Mouse (Mus musculus) heart, adult 2 months (tissue): ENCODE data around the gene Gm10320. TPM values are rescaled to one million over a fixed set of nuclear protein-coding genes. Genes with fewer than 3 reads are reported as not detected.
A peak's percentile ranks its signal among the peaks of the same experiment; 100 is the strongest.

Source experiments
- DNase-seq, 2 experiments: peaks; one replicate each; pipeline ENCODE4 v3.0.0; 2021
- H3K27ac ChIP-seq: fragments of 200-600 bp; 2 replicates; pipeline ENCODE4 v1.8.1; 2022
- H3K27me3 ChIP-seq: fragments of 200-500 bp; 2 replicates; pipeline ENCODE4 v1.6.1; 2012; ENCODE audit warnings: mild to moderate bottlenecking, low read length, inconsistent platforms, mixed read lengths; ENCODE audit not compliant: control insufficient read depth, insufficient read depth
- H3K36me3 ChIP-seq: fragments of 200-500 bp; 2 replicates; pipeline ENCODE4 v1.6.1; 2012; ENCODE audit warnings: low read length, inconsistent platforms; ENCODE audit not compliant: control insufficient read depth, insufficient read depth
- H3K4me1 ChIP-seq: fragments of 200-500 bp; 2 replicates; pipeline ENCODE4 v1.6.1; 2011; ENCODE audit warnings: low read length; ENCODE audit not compliant: control insufficient read depth, insufficient read depth
- H3K4me3 ChIP-seq: fragments of 200-600 bp; 2 replicates; pipeline ENCODE4 v1.8.1; 2022
- H3K79me2 ChIP-seq: fragments of 200-500 bp; replicated peaks from 2 replicates; pipeline ENCODE4 v1.6.1; 2012; ENCODE audit warnings: mild to moderate bottlenecking, inconsistent platforms, low read length, moderate library complexity, mixed read lengths; ENCODE audit not compliant: control insufficient read depth, insufficient read depth
- H3K9ac ChIP-seq: fragments of 200-500 bp; 2 replicates; pipeline ENCODE4 v1.6.1; 2012; ENCODE audit warnings: low read depth, mild to moderate bottlenecking, control low read depth, inconsistent platforms, low read length, mixed read lengths
- CTCF ChIP-seq: fragments of 200-600 bp; IDR thresholded peaks from 2 replicates; pipeline ENCODE4 v1.8.1; 2022; ENCODE audit warnings: antibody characterized with exemption, mild to moderate bottlenecking, moderate library complexity
- EP300 ChIP-seq: fragments of 200-500 bp; IDR thresholded peaks from 2 replicates; pipeline ENCODE4 v1.6.1; 2011; ENCODE audit warnings: low read depth, low read length, control low read depth; ENCODE audit not compliant: insufficient read depth
- POLR2A ChIP-seq: fragments of 200-500 bp; IDR thresholded peaks from 2 replicates; pipeline ENCODE4 v1.6.1; 2011; ENCODE audit warnings: mild to moderate bottlenecking, low read depth, low read length, control low read depth; ENCODE audit not compliant: insufficient read depth
- WGBS: fragments of 180-500 bp; shearing (Covaris S2); methylation state at CpG from one replicate; pipeline ENCODE4 v1.1.7; 2018; 5-methylcytosine and 5-hydroxymethylcytosine counted together
- intact Hi-C: fragments of 180-260 bp; cut with DNase I; formaldehyde crosslinking; loops from one replicate; pipeline ENCODE4 v1.15.1; 2025
- polyA plus RNA-seq: library from polyadenylated mRNA; depleted of rRNA; stranded (reverse); fragments of >200 nt; gene quantifications from 2 replicates; pipeline ENCODE4 v1.2.3, GENCODE M21; 2012
- total RNA-seq, 2 experiments: library from RNA; stranded (reverse); gene quantifications; 2 replicates each; pipeline ENCODE4 v1.2.3; 2021

Gm10320 gene
- total and polyA plus RNA-seq, 3 experiments = 0.27 TPM; not detected in 2

GRCm38 (mm10) chr13:98502236-98502812, 10.5 kb upstream of the Gm10320 start:
- peaks cover 29% of the 10 kb centered on the region for H3K27me3 ChIP-seq
- peak in 1 of 2 experiments; percentile 5 for DNase-seq
- no peaks in the 10 kb centered on the region for H3K4me1 ChIP-seq
- H3K79me2 ChIP-seq = no peaks in the 10 kb centered on the region
- H3K27ac ChIP-seq = no peak overlapping the region
- H3K9ac ChIP-seq = no peak overlapping the region
- intact Hi-C loops = no loop called here
- 6% methylated on average over 16 of the region's 16 CpGs for WGBS
- no peak overlapping the region for H3K4me3 ChIP-seq
- no peak for TF ChIP-seq POLR2A
- TF ChIP-seq EP300 = no peak
- TF ChIP-seq CTCF = no peak
- no peaks in the 10 kb centered on the region for H3K36me3 ChIP-seq

- H3K4me3 ChIP-seq = no peak overlapping the region
- H3K27ac ChIP-seq = no peak overlapping the region
- H3K4me1 ChIP-seq = no peaks in the 10 kb centered on the region
- WGBS = 8% methylated on average over 6 of the region's 6 CpGs
- no peaks in the 10 kb centered on the region for H3K79me2 ChIP-seq
- TF ChIP-seq CTCF (no peak), EP300 (no peak), POLR2A (no peak)
- H3K9ac ChIP-seq = no peak overlapping the region
- intact Hi-C loops = no loop called here
- DNase-seq = no peak
- H3K36me3 ChIP-seq = no peaks in the 10 kb centered on the region
- H3K27me3 ChIP-seq = peaks cover 26% of the 10 kb centered on the region
These were observed 9.5 kb upstream of the Gm10320 start for GRCm38 (mm10) chr13:98501321-98501720.

GRCm38 (mm10) chr13:98500471-98501125, 8.8 kb upstream of the Gm10320 start:
- 29% methylated on average over 13 of the region's 13 CpGs for WGBS
- Histone ChIP-seq H3K79me2 (no peaks in the 10 kb centered on the region), H3K27ac (no peak overlapping the region), H3K36me3 (no peaks in the 10 kb centered on the region), H3K27me3 (peaks cover 21% of the 10 kb centered on the region), H3K4me1 (no peaks in the 10 kb centered on the region), H3K4me3 (no peak overlapping the region), H3K9ac (no peak overlapping the region)
- intact Hi-C loops = no loop called here
- DNase-seq = no peak
- TF ChIP-seq POLR2A = no peak

- Histone ChIP-seq H3K27ac (no peak overlapping the region), H3K36me3 (no peaks in the 10 kb centered on the region), H3K79me2 (no peaks in the 10 kb centered on the region), H3K4me3 (no peak overlapping the region), H3K9ac (no peak overlapping the region), H3K4me1 (no peaks in the 10 kb centered on the region), H3K27me3 (peaks cover 12% of the 10 kb centered on the region)
- 55% methylated on average over 5 of the region's 5 CpGs for WGBS
- intact Hi-C loops = loop anchor here (5.0 kb wide), 1 partner anchor 141 kb away; no protein-coding TSS in a partner anchor
- no peak for DNase-seq
- no peak for TF ChIP-seq CTCF
These were observed 6.8 kb upstream of the Gm10320 start for GRCm38 (mm10) chr13:98498561-98498960.

GRCm38 (mm10) chr13:98498080-98498479, 6.3 kb upstream of the Gm10320 start:
- no peaks in the 10 kb centered on the region for H3K79me2 ChIP-seq
- WGBS = 61% methylated on average over 11 of the region's 11 CpGs
- peaks cover 12% of the 10 kb centered on the region for H3K27me3 ChIP-seq
- no peak for DNase-seq
- no peaks in the 10 kb centered on the region for H3K36me3 ChIP-seq
- no peak overlapping the region for H3K4me3 ChIP-seq
- no peak for TF ChIP-seq POLR2A
- TF ChIP-seq CTCF = no peak
- no peak for TF ChIP-seq EP300
- H3K27ac ChIP-seq = no peak overlapping the region
- intact Hi-C loops = loop anchor here (5.0 kb wide), 1 partner anchor 141 kb away; no protein-coding TSS in a partner anchor
- no peak overlapping the region for H3K9ac ChIP-seq
- H3K4me1 ChIP-seq = no peaks in the 10 kb centered on the region

- H3K4me1 ChIP-seq = no peaks in the 10 kb centered on the region
- no peaks in the 10 kb centered on the region for H3K79me2 ChIP-seq
- H3K36me3 ChIP-seq = no peaks in the 10 kb centered on the region
- peak; percentile 54 for TF ChIP-seq CTCF
- no peak for TF ChIP-seq POLR2A
- no peak for TF ChIP-seq EP300
- H3K27ac ChIP-seq = no peak overlapping the region
- 38% methylated on average over 16 of the region's 16 CpGs for WGBS
- H3K27me3 ChIP-seq = peaks cover 7% of the 10 kb centered on the region
- no peak overlapping the region for H3K9ac ChIP-seq
- DNase-seq = no peak
- intact Hi-C loops = loop anchor here (5.0 kb wide), 1 partner anchor 140 kb away; no protein-coding TSS in a partner anchor
- no peak overlapping the region for H3K4me3 ChIP-seq
These were observed 5.4 kb upstream of the Gm10320 start for GRCm38 (mm10) chr13:98496917-98497870.
